Mouse (Mus musculus) heart, postnatal 0 days (tissue): Measurements from ENCODE around the gene Zfp945. TPM values are rescaled to one million over a fixed set of nuclear protein-coding genes. Genes with fewer than 3 reads are reported as not detected.
"Not testable (repeated sequence)": the region's sequence is repeated elsewhere in the genome, so short reads cannot be mapped to it uniquely, and the experiment has no call there.

Source experiments
- ATAC-seq: fragments of 200-750 bp; cut with Nextera tagmentation; 2 replicates; pipeline ENCODE4 v1.8.0; 2017; ENCODE audit warnings: low read depth, moderate number of reproducible peaks, moderate library complexity; ENCODE audit not compliant: insufficient read depth
- DNase-seq: peaks from one replicate; pipeline ENCODE4 v3.0.0-alpha.2; 2016; ENCODE audit warnings: low spot score
- H3K27ac ChIP-seq: fragments of 300-500 bp; sonication (generic); 2 replicates; pipeline ENCODE4 v1.5.1; 2014; ENCODE audit warnings: low read depth, mild to moderate bottlenecking
- H3K27me3 ChIP-seq: fragments of 300-500 bp; sonication (generic); 2 replicates; pipeline ENCODE4 v1.6.1; 2014; ENCODE audit warnings: low read length, mixed read lengths; ENCODE audit not compliant: control insufficient read depth, insufficient read depth
- H3K36me3 ChIP-seq: fragments of 300-500 bp; sonication (generic); replicated peaks from 2 replicates; pipeline ENCODE4 v1.6.1; 2014; ENCODE audit warnings: low read length, mixed read lengths; ENCODE audit not compliant: control insufficient read depth, insufficient read depth
- H3K4me1 ChIP-seq: fragments of 300-500 bp; sonication (generic); 2 replicates; pipeline ENCODE4 v1.6.1; 2014; ENCODE audit warnings: antibody characterized with exemption; ENCODE audit not compliant: control insufficient read depth, insufficient read depth
- H3K4me2 ChIP-seq: fragments of 300-500 bp; sonication (generic); 2 replicates; pipeline ENCODE4 v1.6.1; 2014; ENCODE audit warnings: low read depth, mild to moderate bottlenecking, low read length, moderate library complexity
- H3K4me3 ChIP-seq: fragments of 300-500 bp; sonication (generic); 2 replicates; pipeline ENCODE4 v1.5.1; 2014; ENCODE audit warnings: low read depth, low read length
- H3K9ac ChIP-seq: fragments of 300-500 bp; sonication (generic); replicated peaks from 2 replicates; pipeline ENCODE4 v1.6.1; 2014; ENCODE audit warnings: low read depth, low read length, mixed read lengths
- H3K9me3 ChIP-seq: fragments of 300-500 bp; sonication (generic); replicated peaks from 2 replicates; pipeline ENCODE4 v1.6.1; 2016; ENCODE audit warnings: low read length; ENCODE audit not compliant: control insufficient read depth
- CTCF ChIP-seq: IDR thresholded peaks from 2 replicates; pipeline ENCODE4 v1.5.1; 2016; ENCODE audit warnings: antibody characterized with exemption, control low read depth, low read depth
- EP300 ChIP-seq: IDR thresholded peaks from 2 replicates; pipeline ENCODE4 v1.6.1; 2016; ENCODE audit warnings: antibody characterized with exemption, low read depth
- WGBS: fragments of 180-500 bp; shearing (Covaris S2); extraction: QIAGEN DNeasy Blood & Tissue Kit; methylation state at CpG from one replicate; pipeline ENCODE4 v1.1.7; 2014; 5-methylcytosine and 5-hydroxymethylcytosine counted together
- polyA plus RNA-seq: library from polyadenylated mRNA; unstranded; fragments of >200 nt; fragmentation: Nextera tagmentation; extraction: Ambion mirVana; gene quantifications from 2 replicates; pipeline ENCODE4 v1.2.1, GENCODE M21; 2015
- total RNA-seq: library from RNA; depleted of rRNA; stranded (reverse); fragments of >200 nt; gene quantifications from 2 replicates; pipeline ENCODE4 v1.2.3, GENCODE M21; 2014; ENCODE audit warnings: low replicate concordance; rRNA removed

Gene Zfp945
- total RNA-seq (13.8 and 15.6 TPM in 2 replicates), polyA plus RNA-seq (14.8 and 14.9 TPM in 2 replicates)

DNA sequence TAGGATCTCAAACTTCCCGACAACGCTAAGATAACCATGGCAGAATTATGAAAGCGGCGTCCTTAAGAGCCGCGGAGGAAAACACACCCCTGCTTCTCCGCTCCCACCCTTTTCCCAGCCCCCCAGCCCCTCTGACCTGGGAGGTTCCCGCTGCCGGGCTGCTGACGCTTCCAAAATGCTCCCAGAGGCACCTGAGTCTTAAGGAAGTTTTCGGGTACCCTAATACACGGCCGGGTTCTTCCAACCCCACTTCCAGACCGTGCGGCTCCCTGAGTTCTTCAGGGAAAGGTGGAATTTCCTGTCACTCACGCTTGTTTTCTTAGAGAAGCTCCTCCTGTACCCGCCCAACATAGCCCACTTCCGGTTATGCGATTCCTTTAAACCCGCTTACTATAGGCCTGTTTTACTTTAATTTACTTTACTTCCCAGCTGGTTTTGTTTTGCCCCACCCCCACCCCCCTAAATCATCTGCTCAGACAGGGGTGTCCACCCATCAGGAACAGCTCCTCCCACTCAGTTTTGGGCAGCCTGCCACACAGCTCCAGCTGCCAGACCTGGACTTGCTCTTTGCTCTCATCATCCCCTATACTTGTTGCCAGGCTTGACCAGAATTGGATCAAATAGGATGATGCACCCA lies at the start of gene Zfp945:
Gene Zfp945, minus strand, starts transcription at position 290 of the 637 bp plus-strand sequence.
- TF ChIP-seq EP300 (no peak), CTCF (no peak)
- peak within 1 kb of the TSS; percentile 66 for H3K9ac ChIP-seq
- peak; percentile 87 for DNase-seq
- H3K27me3 ChIP-seq: no peaks in the 10 kb centered on the region
- H3K27ac ChIP-seq: peak within 1 kb of the TSS; percentile 91
- ATAC-seq: peak; percentile 90
- peaks cover 15% of the 10 kb centered on the region for H3K36me3 ChIP-seq
- no peaks in the 10 kb centered on the region for H3K9me3 ChIP-seq
- H3K4me3 ChIP-seq: peak within 1 kb of the TSS; percentile 83
- H3K4me1 ChIP-seq: peaks cover 14% of the 10 kb centered on the region
- H3K4me2 ChIP-seq: peak within 1 kb of the TSS; percentile 63
- under 1% methylated on average over 20 of the region's 20 CpGs for WGBS

DNA sequence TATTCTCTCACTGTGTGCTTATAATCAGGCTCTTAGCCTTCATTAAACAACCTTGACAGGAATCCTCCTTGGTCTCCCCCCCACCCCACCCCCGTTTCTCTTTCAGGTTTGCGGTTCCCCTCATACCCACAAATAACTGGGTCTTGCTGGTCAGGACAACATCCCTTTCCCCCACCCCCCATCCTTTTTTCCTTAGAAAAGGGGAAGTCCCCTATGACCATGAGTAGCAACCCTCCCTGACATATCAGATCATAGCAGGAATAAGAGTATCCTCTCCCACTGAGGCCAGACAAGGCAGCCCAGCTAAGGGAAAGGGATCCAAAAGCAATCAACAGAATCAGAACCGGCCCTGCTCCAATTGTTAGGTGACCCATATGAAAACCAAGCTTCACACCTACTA lies 21.4 kb upstream of the Zfp945 start:
- Histone ChIP-seq H3K4me1 (no peaks in the 10 kb centered on the region), H3K27ac (no peak overlapping the region), H3K36me3 (no peaks in the 10 kb centered on the region), H3K9ac (no peak overlapping the region), H3K27me3 (no peaks in the 10 kb centered on the region), H3K4me3 (no peak overlapping the region), H3K4me2 (no peak overlapping the region), H3K9me3 (no peaks in the 10 kb centered on the region)
- 74% methylated on average over 3 of the region's 3 CpGs for WGBS
- no peak for TF ChIP-seq EP300
- TF ChIP-seq CTCF: no peak
- DNase-seq (no peak), ATAC-seq (no peak)

- no peak for DNase-seq
- TF ChIP-seq CTCF: no peak
- TF ChIP-seq EP300: no peak
- H3K36me3 ChIP-seq: no peaks in the 10 kb centered on the region
- H3K9me3 ChIP-seq: no peaks in the 10 kb centered on the region
- H3K4me2 ChIP-seq: no peak overlapping the region
- H3K4me3 ChIP-seq: no peak overlapping the region
- no peaks in the 10 kb centered on the region for H3K4me1 ChIP-seq
- H3K9ac ChIP-seq: no peak overlapping the region
- no peaks in the 10 kb centered on the region for H3K27me3 ChIP-seq
- no peak for ATAC-seq
- WGBS: 63% methylated on average over 10 of the region's 10 CpGs
- H3K27ac ChIP-seq: no peak overlapping the region
Observed at GRCm38 (mm10) chr17:22884059-22884698, 17.2 kb upstream of the Zfp945 start.

DNA sequence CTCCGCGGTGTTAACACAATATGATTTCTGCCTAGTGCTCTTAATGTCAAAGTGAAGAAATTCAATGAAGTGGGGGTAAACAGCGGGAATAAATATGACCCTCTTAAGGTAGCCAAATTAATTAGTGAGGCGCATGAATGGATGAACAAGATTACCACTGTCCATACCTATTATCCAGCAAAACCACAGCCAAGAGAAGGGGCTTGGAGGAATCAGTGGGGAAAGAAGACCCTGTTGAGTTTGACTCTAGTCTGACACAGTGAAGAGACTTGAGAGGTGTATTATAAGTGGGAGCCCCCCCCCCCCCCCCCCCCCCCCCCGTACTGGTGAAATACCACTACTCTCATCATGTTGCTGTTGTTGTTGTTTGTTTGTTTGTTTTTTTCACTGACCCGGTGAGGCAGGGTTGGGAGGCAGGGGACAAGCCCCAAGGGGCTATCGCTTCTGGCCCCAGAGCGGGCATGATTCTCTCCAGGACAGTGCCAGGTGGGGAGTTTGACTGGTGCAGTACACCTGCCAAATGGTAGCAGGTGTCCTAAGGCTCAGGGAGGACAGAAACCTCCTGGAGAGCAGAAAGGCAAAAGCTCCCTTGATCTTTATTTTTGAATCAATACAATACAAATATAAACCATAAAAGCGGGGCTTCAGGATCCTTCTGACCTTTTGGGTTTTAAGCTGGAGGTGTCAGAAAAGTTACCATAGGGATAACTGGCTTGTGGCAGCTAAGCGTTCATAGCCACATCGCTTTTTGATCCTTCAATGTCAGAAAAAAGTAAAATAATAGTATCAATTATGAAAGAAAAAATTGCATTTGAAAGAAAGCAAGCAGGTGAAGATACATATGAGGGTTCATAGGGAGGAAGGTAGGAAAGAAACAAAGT lies 10.7 kb upstream of the Zfp945 start:
- TF ChIP-seq EP300 (no peak), CTCF (no peak)
- Histone ChIP-seq H3K36me3 (no peaks in the 10 kb centered on the region), H3K4me1 (no peaks in the 10 kb centered on the region), H3K9ac (no peak overlapping the region), H3K27me3 (no peaks in the 10 kb centered on the region), H3K4me2 (no peak overlapping the region), H3K9me3 (0 out of 2 replicates have a peak, but pooled peaks cover 4% of the 10 kb centered on the region), H3K27ac (no peak overlapping the region), H3K4me3 (no peak overlapping the region)
- peak; percentile 58; the same call in 1 of the 2 replicates for ATAC-seq
- 85% methylated on average over 11 of the region's 11 CpGs for WGBS
- no peak for DNase-seq

- H3K4me3 ChIP-seq: no peak overlapping the region
- 0 out of 2 replicates have a peak, but pooled peaks cover 4% of the 10 kb centered on the region for H3K9me3 ChIP-seq
- no peak for ATAC-seq
- H3K4me1 ChIP-seq: no peaks in the 10 kb centered on the region
- no peak overlapping the region for H3K27ac ChIP-seq
- TF ChIP-seq EP300 (no peak), CTCF (no peak)
- H3K9ac ChIP-seq: no peak overlapping the region
- peak; percentile 67 for DNase-seq
- 89% methylated on average over 20 of the region's 20 CpGs for WGBS
- no peaks in the 10 kb centered on the region for H3K27me3 ChIP-seq
- no peaks in the 10 kb centered on the region for H3K36me3 ChIP-seq
- no peak overlapping the region for H3K4me2 ChIP-seq
Observed at GRCm38 (mm10) chr17:22876316-22876715, 9.4 kb upstream of the Zfp945 start.

DNA sequence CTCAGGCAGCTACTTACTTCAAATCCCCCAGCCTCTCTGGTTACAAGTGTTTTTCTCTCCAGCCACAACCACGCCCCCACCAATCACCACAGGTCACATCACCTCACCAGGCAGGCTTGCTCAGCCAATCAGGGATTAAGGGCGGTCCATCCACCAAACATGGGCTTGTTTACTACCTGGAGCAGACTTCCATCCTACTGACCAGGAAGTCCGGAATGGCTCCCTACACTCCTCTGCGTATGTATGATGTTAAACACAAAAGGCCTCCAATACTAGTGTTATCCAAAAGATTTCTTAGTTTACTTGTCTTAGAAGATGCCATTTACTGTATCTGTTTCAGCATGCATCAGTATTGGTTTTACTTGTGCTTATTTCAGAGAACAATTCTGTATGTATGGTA lies 8.6 kb upstream of the Zfp945 start:
- H3K27ac ChIP-seq, ATAC-seq, H3K4me3 ChIP-seq, H3K27me3 ChIP-seq, H3K4me2 ChIP-seq, DNase-seq, H3K36me3 ChIP-seq, H3K9ac ChIP-seq, H3K4me1 ChIP-seq, H3K9me3 ChIP-seq: not testable (repeated sequence)
- WGBS: 83% methylated on average over 4 of the region's 4 CpGs
